Mouse (Mus musculus): ENCODE results near the gene Ylpm1. TPM values are rescaled to one million over a fixed set of nuclear protein-coding genes. Genes with fewer than 3 reads are reported as not detected.

Gene Ylpm1
- total RNA-seq, 1 experiment from 2014 or later, result 67.9 TPM

GRCm38 (mm10) chr12:85101521-85102106 lies 105.5 kb downstream of the Ylpm1 start:
- ATAC-seq (ENCODE audit: extremely low read depth, insufficient number of reproducible peaks, low FRiP score, poor library complexity, severe bottlenecking), result no peak

GRCm38 (mm10) chr12:85103096-85103495 lies 107.0 kb downstream of the Ylpm1 start:
- ATAC-seq (ENCODE audit: extremely low read depth, insufficient number of reproducible peaks, low FRiP score, poor library complexity, severe bottlenecking), result no peak

GRCm38 (mm10) chr12:85104789-85105188 lies 108.7 kb downstream of the Ylpm1 start:
- no peak for ATAC-seq (ENCODE audit: extremely low read depth, insufficient number of reproducible peaks, low FRiP score, poor library complexity, severe bottlenecking)

- no peak for ATAC-seq (ENCODE audit: extremely low read depth, insufficient number of reproducible peaks, low FRiP score, poor library complexity, severe bottlenecking)
Measured at GRCm38 (mm10) chr12:85106292-85106691, 110.2 kb downstream of the Ylpm1 start.

GRCm38 (mm10) chr12:85108643-85109042 lies 112.5 kb downstream of the Ylpm1 start:
- no peak for ATAC-seq (ENCODE audit: extremely low read depth, insufficient number of reproducible peaks, low FRiP score, poor library complexity, severe bottlenecking)

GRCm38 (mm10) chr12:85109426-85109825 lies 113.3 kb downstream of the Ylpm1 start:
- no peak for ATAC-seq (ENCODE audit: extremely low read depth, insufficient number of reproducible peaks, low FRiP score, poor library complexity, severe bottlenecking)

GRCm38 (mm10) chr12:85110011-85110697 lies 114.0 kb downstream of the Ylpm1 start:
- ATAC-seq (ENCODE audit: extremely low read depth, insufficient number of reproducible peaks, low FRiP score, poor library complexity, severe bottlenecking), result no peak

- ATAC-seq (ENCODE audit: extremely low read depth, insufficient number of reproducible peaks, low FRiP score, poor library complexity, severe bottlenecking), result peak; percentile 83
Measured at GRCm38 (mm10) chr12:85110698-85111592, 114.8 kb downstream of the Ylpm1 start, which contains the start of the genes Prox2 and Dlst. Prox2 (minus strand) TSS chr12:85110759. Dlst (plus strand) TSS chr12:85110833.

- ATAC-seq (ENCODE audit: extremely low read depth, insufficient number of reproducible peaks, low FRiP score, poor library complexity, severe bottlenecking), result no peak
Measured at GRCm38 (mm10) chr12:85112550-85113251, 116.6 kb downstream of the Ylpm1 start.

- no peak for ATAC-seq (ENCODE audit: extremely low read depth, insufficient number of reproducible peaks, low FRiP score, poor library complexity, severe bottlenecking)
Measured at GRCm38 (mm10) chr12:85113337-85113736, 117.2 kb downstream of the Ylpm1 start.

GRCm38 (mm10) chr12:85113917-85114316 lies 117.8 kb downstream of the Ylpm1 start:
- ATAC-seq (ENCODE audit: extremely low read depth, insufficient number of reproducible peaks, low FRiP score, poor library complexity, severe bottlenecking), result no peak

- no peak for ATAC-seq (ENCODE audit: extremely low read depth, insufficient number of reproducible peaks, low FRiP score, poor library complexity, severe bottlenecking)
Measured at GRCm38 (mm10) chr12:85115678-85116077, 119.6 kb downstream of the Ylpm1 start.

Other genes with a start within 250 kb of the Ylpm1 start
- 49.1 and 54.0 TPM in 2 replicates for gene Npc2, start 223.2 kb upstream of the Ylpm1 start, total RNA-seq (2017)
- 29.6 and 39.9 TPM in 2 replicates for gene Isca2, start 223.1 kb upstream of the Ylpm1 start, total RNA-seq (2017)
- gene Ltbp2, start 119.8 kb upstream of the Ylpm1 start, total RNA-seq (2017), result 0.12 TPM in 2 replicates
- gene Fcf1, start 25.4 kb upstream of the Ylpm1 start, total RNA-seq (2017), result 90.1 and 92.3 TPM in 2 replicates
- 45.1 and 48.8 TPM in 2 replicates for gene Arel1, start 25.4 kb upstream of the Ylpm1 start, total RNA-seq (2017)
- 1.6 and 5.0 TPM in 2 replicates for gene Prox2, start 114.4 kb downstream of the Ylpm1 start, total RNA-seq (2017)
- gene Dlst, start 114.5 kb downstream of the Ylpm1 start, total RNA-seq (2017), result 156 and 173 TPM in 2 replicates
- not detected in 2 replicates for gene Rps6kl1, start 154.9 kb downstream of the Ylpm1 start, total RNA-seq (2017)
- gene Pgf, start 181.5 kb downstream of the Ylpm1 start, total RNA-seq (2017), result not detected in 2 replicates
- gene Eif2b2, start 223.2 kb downstream of the Ylpm1 start, total RNA-seq (2017), result 48.6 and 55.7 TPM in 2 replicates